Mouse (Mus musculus) cortical plate, adult 2 months (tissue): Measurements from ENCODE around the gene Gm30191.
A peak's percentile ranks its signal among the peaks of the same experiment; 100 is the strongest.

Source experiments
- CTCF ChIP-seq: fragments of 200-500 bp; IDR thresholded peaks from 2 replicates; pipeline ENCODE4 v1.5.1; 2011; ENCODE audit warnings: mild to moderate bottlenecking, control low read depth, low read length; ENCODE audit not compliant: insufficient read depth; ENCODE audit errors: extremely low read depth
- POLR2A ChIP-seq: fragments of 200-500 bp; IDR thresholded peaks from 2 replicates; pipeline ENCODE4 v1.6.1; 2011; ENCODE audit warnings: mild to moderate bottlenecking, low read length, control low read depth; ENCODE audit not compliant: insufficient read depth; ENCODE audit errors: extremely low read depth

DNA sequence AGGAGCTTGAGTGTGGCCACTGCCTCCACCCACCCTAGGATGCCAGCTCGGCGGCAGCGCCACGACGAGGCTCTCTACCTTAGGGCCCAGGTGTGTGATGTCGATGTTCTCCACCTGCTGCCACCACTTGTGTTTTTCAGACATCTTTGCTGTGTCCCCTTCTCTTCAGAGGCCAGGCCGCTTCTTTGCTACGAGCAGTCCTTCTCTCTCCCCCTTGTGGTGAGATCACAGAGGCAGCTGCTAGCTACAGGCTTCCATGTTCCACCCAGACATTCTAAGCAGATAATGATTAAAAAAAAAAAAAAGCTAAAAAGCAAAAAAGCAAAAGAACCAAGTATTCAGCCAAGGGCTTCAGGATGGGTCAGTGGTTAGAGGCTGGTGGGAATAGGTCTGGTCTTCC lies 19.5 kb upstream of the Gm30191 start, which contains the start of gene Catsper4:
- TF ChIP-seq CTCF (peak; percentile 21; the same call in 1 of the 2 replicates), POLR2A (no peak)
